Mouse (Mus musculus): ENCODE results near the gene Tcte3.
"Not testable (repeated sequence)": the region's sequence is repeated elsewhere in the genome, so short reads cannot be mapped to it uniquely, and the experiment has no call there.

Tcte3 gene

DNA sequence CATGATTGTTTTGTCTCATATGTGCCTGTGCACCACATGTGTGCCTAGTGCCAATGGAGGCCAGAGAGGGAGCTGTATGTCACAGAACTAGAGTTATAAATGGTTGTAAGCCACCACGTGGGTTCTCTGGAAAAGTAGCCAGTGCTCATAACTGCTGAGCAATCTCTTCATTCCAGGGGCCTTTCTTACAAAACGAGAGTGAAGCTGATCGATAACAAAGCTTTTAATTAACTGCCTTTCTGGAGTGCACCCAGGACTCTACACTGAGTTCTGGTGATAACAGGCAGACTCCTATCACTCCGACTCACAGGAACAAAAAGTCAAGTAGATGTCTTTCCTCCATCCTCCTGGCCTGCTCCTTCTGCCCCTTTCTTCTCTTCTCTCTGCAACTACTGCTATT, 9.9 kb downstream of the Tcte3 start:
- not testable (repeated sequence) for DNase-seq (ENCODE audit: low spot score)

DNA sequence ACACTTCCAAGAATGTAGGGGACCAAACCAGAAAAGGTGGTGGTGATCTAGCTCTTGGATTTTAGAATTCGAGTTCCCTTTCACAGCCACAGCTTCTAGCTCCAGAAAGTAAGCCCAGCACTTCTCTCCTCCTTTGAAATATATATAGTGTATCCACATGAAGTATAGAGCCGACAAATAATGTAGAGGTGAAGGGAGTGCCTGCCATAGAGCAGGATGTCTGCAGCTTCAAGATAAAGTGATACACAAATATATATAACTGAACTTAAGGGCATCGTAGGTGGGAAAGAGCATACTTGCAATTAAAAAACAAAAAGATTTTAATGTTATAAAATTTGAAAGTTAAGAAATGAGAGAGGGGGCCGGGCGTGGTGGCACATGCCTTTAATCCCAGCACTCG, 15.8 kb downstream of the Tcte3 start:
- not testable (repeated sequence) for DNase-seq (ENCODE audit: low spot score)

DNA sequence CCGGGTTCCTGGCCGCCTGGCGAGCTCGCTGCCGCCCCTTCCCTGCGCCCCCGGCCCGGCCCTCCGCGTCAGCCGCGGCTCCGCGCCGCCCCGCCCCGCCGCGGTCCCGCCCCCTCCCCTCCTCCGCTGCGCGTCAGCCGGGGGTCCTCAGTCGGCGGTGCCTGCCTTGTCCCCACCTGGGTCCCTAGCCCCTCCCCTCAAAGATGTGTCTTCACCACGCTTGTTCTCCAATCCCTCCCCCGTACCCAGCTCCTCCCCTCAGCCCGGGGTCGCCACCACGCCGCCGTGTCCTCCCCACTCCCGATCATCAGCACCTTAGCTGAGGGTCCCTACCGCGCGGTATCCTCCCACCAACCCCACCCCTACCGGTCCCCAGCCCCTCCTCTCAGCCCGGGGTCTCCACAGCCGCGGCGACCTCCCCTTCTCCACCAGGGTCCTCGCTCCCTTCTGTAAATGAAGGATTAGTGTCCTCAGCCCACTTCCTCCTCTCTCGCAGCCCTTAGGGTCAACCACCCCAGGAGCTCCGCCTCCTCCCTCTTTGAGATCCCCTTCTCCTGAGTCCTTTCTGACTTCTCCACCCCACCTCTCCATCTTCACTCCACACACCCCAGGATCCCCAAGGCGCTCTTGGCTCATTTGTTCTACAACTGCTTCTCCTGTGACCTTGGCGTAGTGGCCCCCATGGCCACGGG, 16.6 kb downstream of the Tcte3 start:
- DNase-seq (ENCODE audit: low spot score): not testable (repeated sequence)

DNA sequence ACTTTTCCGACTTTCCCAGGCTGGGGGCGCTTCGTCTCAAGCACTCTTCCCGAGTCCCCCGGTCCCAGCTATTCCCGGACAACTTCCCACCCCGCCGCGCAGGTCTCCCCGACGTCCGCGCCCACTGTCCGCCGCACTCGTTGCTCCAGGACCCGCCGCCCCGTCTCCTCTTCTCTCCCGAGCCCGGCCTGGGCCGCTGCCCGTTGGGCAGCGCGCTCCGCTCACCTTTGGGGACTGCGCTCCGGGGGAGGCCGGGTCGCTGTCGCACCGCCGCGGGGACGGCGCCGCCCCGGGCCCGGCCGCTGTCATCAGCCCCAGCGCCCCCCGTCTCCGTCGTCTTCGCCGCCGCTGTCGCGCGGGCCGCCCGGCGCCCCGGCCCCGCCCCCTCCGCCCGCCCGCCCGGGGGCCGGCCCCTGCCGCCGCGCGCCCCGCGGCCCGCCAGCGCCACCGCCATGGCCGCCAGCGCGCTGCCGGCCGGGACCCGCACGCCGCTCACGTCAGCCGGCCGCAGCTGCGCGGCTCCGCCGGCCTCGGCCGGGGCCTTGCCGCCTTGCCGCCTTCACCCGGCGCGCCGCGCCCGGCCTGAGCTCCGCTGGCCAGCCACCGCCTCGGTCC, 17.3 kb downstream of the Tcte3 start:
- not testable (repeated sequence) for DNase-seq (ENCODE audit: low spot score)

DNA sequence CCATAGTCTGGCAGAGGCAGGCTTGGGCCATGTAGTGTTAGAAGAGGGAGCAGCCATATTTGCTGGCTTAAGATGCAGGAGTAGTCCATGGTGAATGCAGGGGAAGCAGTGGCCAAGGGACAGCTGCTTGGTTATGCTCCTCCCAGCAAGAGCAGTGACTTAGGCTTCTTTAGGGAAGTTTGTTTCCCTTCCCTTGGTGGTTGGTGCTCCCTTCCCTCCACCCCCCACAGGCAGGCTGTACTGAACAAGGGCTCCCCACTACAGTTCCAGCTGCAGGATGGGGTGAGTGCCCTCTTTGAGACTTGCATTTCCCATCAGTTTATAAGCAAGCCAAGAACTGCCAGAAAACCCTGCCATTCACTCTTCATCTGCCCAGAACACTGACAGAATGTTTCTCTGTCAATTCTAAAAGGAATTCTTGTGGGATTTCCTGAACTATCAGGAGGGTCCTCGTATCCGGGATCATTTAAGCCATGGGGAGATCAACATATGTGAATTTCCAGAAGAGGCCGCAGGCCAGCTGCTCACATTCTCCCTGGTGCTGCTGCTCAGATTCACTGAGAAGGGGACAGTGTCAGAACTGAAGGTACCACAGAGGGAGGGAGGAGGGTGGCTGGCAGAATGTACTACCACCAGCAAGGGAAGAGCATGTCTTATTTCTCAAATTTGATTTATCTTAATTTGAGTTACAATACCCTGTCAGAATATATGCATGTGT, 19.6 kb downstream of the Tcte3 start:
- peak; percentile 21 for DNase-seq (ENCODE audit: low spot score)

DNA sequence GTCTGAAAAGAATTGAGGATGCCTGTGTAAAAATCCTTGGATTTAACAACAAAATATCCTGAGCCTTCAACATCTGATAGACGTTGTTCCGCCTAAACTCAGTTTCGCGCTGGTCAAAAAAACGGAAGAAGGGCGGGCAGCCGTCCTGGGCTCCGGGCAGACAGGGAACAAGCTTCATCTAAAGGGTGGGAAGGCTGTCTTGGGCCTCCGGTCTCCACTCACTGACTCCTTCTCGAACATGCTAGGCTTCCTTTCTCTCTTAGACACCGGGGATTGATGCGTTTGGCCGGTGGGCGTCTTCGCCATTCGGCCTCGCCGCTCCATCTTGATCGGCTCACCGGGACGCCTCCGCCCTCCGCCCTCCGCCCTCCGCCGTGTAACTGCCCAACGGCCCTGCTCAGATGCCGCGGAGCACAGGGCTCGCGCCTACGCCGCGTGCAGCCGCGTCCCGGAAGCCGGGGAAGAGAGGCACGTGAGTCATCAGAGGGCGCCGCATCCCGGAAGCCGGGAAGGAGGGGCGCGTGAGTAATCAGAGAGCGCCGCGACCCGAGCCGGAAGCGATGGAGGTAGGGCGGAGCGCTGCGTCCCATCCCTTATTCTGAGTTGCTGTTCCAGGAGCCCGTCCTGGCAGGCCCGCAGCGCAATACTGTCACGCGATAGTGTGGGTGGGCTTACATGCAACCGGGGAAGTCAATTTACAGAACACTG, 31.4 kb downstream of the Tcte3 start, which contains the start of gene Gm3435:
Gene Gm3435 (plus strand): TSS at position 471 of the 708 bp plus-strand sequence.
- not testable (repeated sequence) for DNase-seq (ENCODE audit: low spot score)

DNA sequence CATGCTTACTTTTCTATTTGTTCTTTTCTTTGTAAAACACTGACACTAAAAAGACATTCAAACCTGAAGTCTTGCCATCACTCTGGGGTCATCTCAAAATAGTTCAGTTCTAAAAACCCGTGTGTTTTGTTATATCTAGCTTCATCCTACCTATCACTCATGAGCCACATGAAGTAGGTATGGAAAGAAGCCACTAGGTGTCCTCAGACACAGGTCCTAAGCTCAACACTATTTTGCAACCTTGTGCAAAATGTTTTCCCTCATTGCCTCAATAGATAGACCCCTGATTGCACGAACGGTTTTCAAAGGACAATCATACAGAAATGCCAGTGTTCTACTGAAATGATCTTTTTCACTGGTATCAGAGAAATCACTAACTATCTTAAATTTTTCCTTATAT, 32.2 kb downstream of the Tcte3 start:
- DNase-seq (ENCODE audit: low spot score): not testable (repeated sequence)

DNA sequence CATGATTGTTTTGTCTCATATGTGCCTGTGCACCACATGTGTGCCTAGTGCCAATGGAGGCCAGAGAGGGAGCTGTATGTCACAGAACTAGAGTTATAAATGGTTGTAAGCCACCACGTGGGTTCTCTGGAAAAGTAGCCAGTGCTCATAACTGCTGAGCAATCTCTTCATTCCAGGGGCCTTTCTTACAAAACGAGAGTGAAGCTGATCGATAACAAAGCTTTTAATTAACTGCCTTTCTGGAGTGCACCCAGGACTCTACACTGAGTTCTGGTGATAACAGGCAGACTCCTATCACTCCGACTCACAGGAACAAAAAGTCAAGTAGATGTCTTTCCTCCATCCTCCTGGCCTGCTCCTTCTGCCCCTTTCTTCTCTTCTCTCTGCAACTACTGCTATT, 41.2 kb downstream of the Tcte3 start:
- not testable (repeated sequence) for DNase-seq (ENCODE audit: low spot score)

DNA sequence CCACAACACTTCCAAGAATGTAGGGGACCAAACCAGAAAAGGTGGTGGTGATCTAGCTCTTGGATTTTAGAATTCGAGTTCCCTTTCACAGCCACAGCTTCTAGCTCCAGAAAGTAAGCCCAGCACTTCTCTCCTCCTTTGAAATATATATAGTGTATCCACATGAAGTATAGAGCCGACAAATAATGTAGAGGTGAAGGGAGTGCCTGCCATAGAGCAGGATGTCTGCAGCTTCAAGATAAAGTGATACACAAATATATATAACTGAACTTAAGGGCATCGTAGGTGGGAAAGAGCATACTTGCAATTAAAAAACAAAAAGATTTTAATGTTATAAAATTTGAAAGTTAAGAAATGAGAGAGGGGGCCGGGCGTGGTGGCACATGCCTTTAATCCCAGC, 47.1 kb downstream of the Tcte3 start:
- DNase-seq (ENCODE audit: low spot score): not testable (repeated sequence)

- DNase-seq (ENCODE audit: low spot score): not testable (repeated sequence)
Measured at GRCm38 (mm10) chr17:14993139-14993832, 48.0 kb downstream of the Tcte3 start.

- not testable (repeated sequence) for DNase-seq (ENCODE audit: low spot score)
Measured at GRCm38 (mm10) chr17:14992522-14993138, 48.7 kb downstream of the Tcte3 start.

DNA sequence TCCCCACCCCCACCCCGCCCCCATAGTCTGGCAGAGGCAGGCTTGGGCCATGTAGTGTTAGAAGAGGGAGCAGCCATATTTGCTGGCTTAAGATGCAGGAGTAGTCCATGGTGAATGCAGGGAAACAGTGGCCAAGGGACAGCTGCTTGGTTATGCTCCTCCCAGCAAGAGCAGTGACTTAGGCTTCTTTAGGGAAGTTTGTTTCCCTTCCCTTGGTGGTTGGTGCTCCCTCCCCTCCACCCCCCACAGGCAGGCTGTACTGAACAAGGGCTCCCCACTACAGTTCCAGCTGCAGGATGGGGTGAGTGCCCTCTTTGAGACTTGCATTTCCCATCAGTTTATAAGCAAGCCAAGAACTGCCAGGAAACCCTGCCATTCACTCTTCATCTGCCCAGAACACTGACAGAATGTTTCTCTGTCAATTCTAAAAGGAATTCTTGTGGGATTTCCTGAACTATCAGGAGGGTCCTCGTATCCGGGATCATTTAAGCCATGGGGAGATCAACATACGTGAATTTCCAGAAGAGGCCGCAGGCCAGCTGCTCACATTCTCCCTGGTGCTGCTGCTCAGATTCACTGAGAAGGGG, 51.1 kb downstream of the Tcte3 start:
- DNase-seq (ENCODE audit: low spot score): not testable (repeated sequence)

- not testable (repeated sequence) for DNase-seq (ENCODE audit: low spot score)
Measured at GRCm38 (mm10) chr17:14978362-14979038, 62.8 kb downstream of the Tcte3 start, which contains the start of the genes 9030025P20Rik and Gm3417. TSS of gene 9030025P20Rik (plus strand) at chr17:14978468. TSS of gene Gm3417 (minus strand) at chr17:14978790.

GRCm38 (mm10) chr17:14977718-14978361, 63.4 kb downstream of the Tcte3 start:
- DNase-seq (ENCODE audit: low spot score): not testable (repeated sequence)
